Mouse (Mus musculus) midbrain, embryonic 12.5 days (tissue): ENCODE measurements around the gene Polr3c. TPM values are rescaled to one million over a fixed set of nuclear protein-coding genes. Genes with fewer than 3 reads are reported as not detected.
A peak's percentile ranks its signal among the peaks of the same experiment; 100 is the strongest.
"Not testable (repeated sequence)": the region's sequence is repeated elsewhere in the genome, so short reads cannot be mapped to it uniquely, and the experiment has no call there.

ENCODE experiments used
- ATAC-seq: fragments of 200-750 bp; cut with Nextera tagmentation; 2 replicates; pipeline ENCODE4 v1.8.0; 2017; ENCODE audit warnings: low read depth, moderate TSS enrichment, moderate library complexity; ENCODE audit not compliant: low FRiP score
- H3K27ac ChIP-seq: fragments of 300-500 bp; sonication (generic); replicated peaks from 2 replicates; pipeline ENCODE4 v1.5.1; 2016; ENCODE audit warnings: mild to moderate bottlenecking
- H3K27me3 ChIP-seq: fragments of 300-500 bp; sonication (generic); 2 replicates; pipeline ENCODE4 v1.6.1; 2016; ENCODE audit warnings: mild to moderate bottlenecking
- H3K36me3 ChIP-seq: fragments of 300-500 bp; sonication (generic); 2 replicates; pipeline ENCODE4 v1.6.1; 2016
- H3K4me1 ChIP-seq: fragments of 300-500 bp; sonication (generic); 2 replicates; pipeline ENCODE4 v1.6.1; 2016
- H3K4me2 ChIP-seq: fragments of 300-500 bp; sonication (generic); replicated peaks from 2 replicates; pipeline ENCODE4 v1.6.1; 2016; ENCODE audit warnings: mild to moderate bottlenecking, moderate library complexity
- H3K4me3 ChIP-seq: fragments of 300-500 bp; sonication (generic); 2 replicates; pipeline ENCODE4 v1.5.1; 2016; ENCODE audit warnings: mild to moderate bottlenecking
- H3K9ac ChIP-seq: fragments of 300-500 bp; sonication (generic); replicated peaks from 2 replicates; pipeline ENCODE4 v1.6.1; 2016; ENCODE audit warnings: mild to moderate bottlenecking, moderate library complexity
- H3K9me3 ChIP-seq: fragments of 300-500 bp; sonication (generic); 2 replicates; pipeline ENCODE4 v1.6.1; 2016; ENCODE audit warnings: mild to moderate bottlenecking
- WGBS: fragments of 180-500 bp; shearing (Covaris S2); methylation state at CpG from one replicate; pipeline ENCODE4 v1.1.7; 2016; 5-methylcytosine and 5-hydroxymethylcytosine counted together
- polyA plus RNA-seq: library from polyadenylated mRNA; unstranded; fragments of >200 nt; fragmentation: Nextera tagmentation; extraction: Ambion mirVana; gene quantifications from 2 replicates; pipeline ENCODE4 v1.2.1, GENCODE M21; 2016

Gene Polr3c
- 38.0 and 42.9 TPM in 2 replicates for polyA plus RNA-seq

DNA sequence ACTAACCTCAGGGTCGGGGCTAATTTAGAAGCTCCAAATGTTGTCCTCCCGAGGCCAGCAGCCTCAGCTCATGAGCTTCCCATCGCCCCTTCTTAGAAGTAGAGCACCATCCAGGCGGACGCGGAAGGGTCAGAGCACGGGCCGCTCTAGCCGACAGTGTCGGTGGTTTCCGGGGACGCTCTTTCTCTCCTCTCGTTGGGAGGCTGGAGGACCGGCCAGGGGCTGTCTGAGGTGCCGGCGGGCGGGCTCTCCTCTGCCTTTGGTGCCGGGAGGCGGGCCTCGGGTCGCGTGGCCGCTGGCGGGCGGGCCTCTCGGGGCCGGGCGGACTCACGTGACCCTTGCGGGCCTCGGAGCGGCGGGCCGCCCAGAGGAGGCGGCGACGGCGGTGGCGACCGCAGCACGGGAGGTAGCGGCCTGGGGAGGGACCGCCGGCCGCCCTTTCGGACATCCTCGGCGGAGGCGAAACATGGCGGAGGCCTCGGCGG lies at the start of gene Polr3c, which contains the start of gene Rnf115:
Gene Polr3c, minus strand, starts transcription at position 286 of the 485 bp plus-strand sequence.
Gene Rnf115, plus strand, starts transcription at position 322 of the 485 bp plus-strand sequence.
- Histone ChIP-seq H3K4me3 (peak within 1 kb of the TSS; percentile 92), H3K36me3 (peaks cover 19% of the 10 kb centered on the region), H3K9me3 (no peaks in the 10 kb centered on the region), H3K4me2 (peak within 1 kb of the TSS; percentile 69), H3K27me3 (no peaks in the 10 kb centered on the region), H3K9ac (peak within 1 kb of the TSS; percentile 90), H3K27ac (peak within 1 kb of the TSS; percentile 83), H3K4me1 (peaks cover 23% of the 10 kb centered on the region)
- under 1% methylated on average over 49 of the region's 52 CpGs for WGBS
- ATAC-seq, result peak; percentile 98

DNA sequence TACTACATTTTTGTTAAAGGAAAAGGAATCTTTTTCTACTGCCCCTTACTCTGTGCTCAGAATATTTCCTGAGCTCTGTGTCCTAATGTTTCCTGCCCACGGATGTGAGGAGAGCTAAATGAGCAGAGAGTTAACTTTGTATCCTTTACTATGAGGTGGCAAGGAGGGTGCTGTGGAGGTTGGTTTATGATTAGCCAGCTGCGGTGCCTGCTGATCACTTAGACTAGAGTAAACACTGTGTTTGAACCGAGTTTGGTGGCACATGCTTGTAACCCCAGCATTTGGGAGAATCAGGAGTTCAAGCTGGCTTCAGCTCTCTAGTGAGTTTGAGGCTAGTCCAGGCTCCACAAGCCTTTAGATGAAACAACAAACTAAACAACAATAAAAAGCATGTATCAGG lies 49.7 kb upstream of the Polr3c start:
- WGBS, result 89% methylated on average over 3 of the region's 3 CpGs

DNA sequence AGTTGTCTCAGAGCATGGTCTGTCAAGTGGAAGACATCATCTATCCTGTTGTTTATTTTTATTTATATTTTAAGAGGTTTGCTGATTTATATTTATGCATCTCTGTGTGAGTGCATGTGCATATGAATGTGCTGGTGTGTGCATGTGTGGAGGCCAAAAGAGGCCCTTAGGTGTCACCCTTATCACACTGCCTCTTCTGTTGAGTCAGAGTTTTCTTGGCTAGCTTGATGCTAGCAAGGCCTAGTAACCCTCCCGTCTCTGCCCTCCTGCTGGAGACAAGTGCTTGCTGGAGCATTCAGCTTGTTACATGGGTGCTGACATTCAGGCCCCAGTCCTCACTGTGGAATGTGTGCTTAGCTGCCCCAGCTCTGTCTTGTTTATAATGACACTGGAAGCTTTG lies 45.5 kb upstream of the Polr3c start:
- no peaks in the 10 kb centered on the region for H3K27me3 ChIP-seq
- no peaks in the 10 kb centered on the region for H3K4me1 ChIP-seq
- H3K9me3 ChIP-seq, result no peaks in the 10 kb centered on the region
- ATAC-seq, result no peak
- peaks cover 3% of the 10 kb centered on the region; the same call in 1 of the 2 replicates for H3K36me3 ChIP-seq
- no peak overlapping the region for H3K4me2 ChIP-seq
- WGBS, result 67% methylated on average over 1 of the region's 1 CpGs
- H3K27ac ChIP-seq, result no peak overlapping the region
- no peak overlapping the region for H3K4me3 ChIP-seq
- no peak overlapping the region for H3K9ac ChIP-seq

More for the DNA sequence above, 49.7 kb upstream of the Polr3c start:
- Histone ChIP-seq H3K4me2 (no peak overlapping the region), H3K27ac (no peak overlapping the region), H3K4me1 (no peaks in the 10 kb centered on the region), H3K36me3 (peaks cover 4% of the 10 kb centered on the region; the same call in 1 of the 2 replicates), H3K9me3 (no peaks in the 10 kb centered on the region), H3K4me3 (no peak overlapping the region), H3K9ac (no peak overlapping the region), H3K27me3 (no peaks in the 10 kb centered on the region)
- ATAC-seq, result no peak

DNA sequence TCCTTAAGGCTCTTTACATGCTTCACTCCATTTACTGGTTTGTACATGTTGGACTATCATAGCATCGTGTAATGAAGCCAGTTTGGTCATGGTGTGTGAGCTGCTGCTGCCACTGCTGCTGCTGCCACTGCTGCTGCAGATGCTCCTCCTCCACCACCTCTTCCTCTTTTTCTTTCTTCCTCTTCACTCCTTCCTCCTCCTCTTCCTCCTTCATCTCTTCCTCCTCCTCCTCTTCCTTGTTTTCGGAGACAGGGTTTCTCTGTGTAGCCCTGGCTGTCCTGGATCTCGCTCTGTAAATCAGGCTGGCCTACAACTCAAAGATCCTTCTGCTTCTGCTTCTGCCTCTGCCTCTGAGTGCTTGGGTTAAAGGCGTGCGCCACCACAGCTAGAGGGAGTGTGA lies 42.5 kb upstream of the Polr3c start:
- Histone ChIP-seq H3K4me1 (no peaks in the 10 kb centered on the region), H3K27me3 (no peaks in the 10 kb centered on the region), H3K4me2 (no peak overlapping the region), H3K36me3 (no peaks in the 10 kb centered on the region), H3K27ac (no peak overlapping the region), H3K9me3 (no peaks in the 10 kb centered on the region), H3K4me3 (no peak overlapping the region), H3K9ac (no peak overlapping the region)
- no peak for ATAC-seq
- 92% methylated on average over 5 of the region's 5 CpGs for WGBS

DNA sequence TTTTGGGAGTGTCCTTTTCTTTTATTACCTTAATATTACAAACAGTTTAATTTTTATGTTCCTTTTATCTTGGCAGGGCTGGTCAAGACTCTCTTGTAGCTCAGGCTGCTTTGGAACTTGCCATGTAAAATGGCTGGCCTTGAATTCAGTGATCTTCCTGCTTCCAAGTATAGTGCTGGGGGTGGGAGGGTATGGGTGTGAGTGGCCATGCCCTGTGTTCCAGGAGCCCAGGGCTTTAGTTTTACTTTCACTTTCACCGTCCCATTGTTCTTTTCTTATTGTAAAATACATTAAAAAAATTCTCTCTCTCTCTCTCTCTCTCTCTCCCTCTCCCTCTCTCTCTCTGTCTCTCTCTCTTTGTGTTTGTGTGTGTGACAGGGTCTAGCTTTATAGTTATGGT lies 37.1 kb upstream of the Polr3c start:
- Histone ChIP-seq H3K9me3 (no peaks in the 10 kb centered on the region), H3K27me3 (no peaks in the 10 kb centered on the region), H3K36me3 (no peaks in the 10 kb centered on the region), H3K4me2 (no peak overlapping the region), H3K4me3 (no peak overlapping the region), H3K4me1 (no peaks in the 10 kb centered on the region), H3K27ac (no peak overlapping the region), H3K9ac (no peak overlapping the region)
- ATAC-seq, result no peak
- WGBS, result 85% methylated on average over 1 of the region's 1 CpGs

DNA sequence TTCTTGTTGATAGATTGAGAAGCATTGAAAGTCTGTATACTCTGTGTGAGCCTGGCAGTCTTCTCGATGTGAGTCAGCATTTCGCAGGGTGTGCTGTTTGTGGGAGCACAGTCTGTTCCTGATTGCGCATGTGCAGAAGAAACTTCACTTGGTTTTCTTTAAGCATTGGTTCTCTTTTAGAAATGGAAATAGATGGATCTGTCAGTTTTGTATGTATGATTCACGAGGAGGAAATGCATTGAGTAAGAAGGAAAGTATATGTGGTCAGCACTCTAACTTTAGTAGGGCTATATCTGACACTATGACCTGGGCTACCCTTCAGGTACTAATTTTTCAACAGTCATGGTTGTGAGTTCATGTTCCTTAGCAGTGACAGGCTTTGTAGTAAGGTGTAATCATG lies 32.3 kb upstream of the Polr3c start:
- ATAC-seq, result no peak
- Histone ChIP-seq H3K9ac (no peak overlapping the region), H3K27me3 (no peaks in the 10 kb centered on the region), H3K4me1 (no peaks in the 10 kb centered on the region), H3K4me2 (no peak overlapping the region), H3K36me3 (no peaks in the 10 kb centered on the region), H3K9me3 (no peaks in the 10 kb centered on the region), H3K4me3 (no peak overlapping the region), H3K27ac (no peak overlapping the region)
- WGBS, result 94% methylated on average over 4 of the region's 4 CpGs

DNA sequence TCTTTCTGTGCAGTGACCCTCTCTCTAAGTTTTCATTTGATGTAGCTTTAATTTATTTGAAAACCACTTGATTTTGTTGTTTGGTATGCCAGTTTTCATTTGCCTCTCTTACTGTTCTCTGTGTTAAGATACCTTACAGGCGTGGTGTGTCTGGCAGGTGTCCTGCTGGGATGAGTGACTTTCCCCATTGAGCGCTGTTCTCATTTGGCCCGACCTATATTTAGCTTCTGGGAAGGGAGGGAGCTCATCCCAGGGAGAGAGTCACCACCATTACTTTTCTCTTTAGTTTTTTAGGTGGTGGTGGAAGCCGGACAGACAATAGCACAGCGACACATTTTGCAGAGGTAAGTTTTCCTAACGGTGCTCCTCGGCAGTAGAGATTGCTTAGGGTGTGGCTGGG lies 30.3 kb upstream of the Polr3c start:
- 63% methylated on average over 7 of the region's 7 CpGs for WGBS

DNA sequence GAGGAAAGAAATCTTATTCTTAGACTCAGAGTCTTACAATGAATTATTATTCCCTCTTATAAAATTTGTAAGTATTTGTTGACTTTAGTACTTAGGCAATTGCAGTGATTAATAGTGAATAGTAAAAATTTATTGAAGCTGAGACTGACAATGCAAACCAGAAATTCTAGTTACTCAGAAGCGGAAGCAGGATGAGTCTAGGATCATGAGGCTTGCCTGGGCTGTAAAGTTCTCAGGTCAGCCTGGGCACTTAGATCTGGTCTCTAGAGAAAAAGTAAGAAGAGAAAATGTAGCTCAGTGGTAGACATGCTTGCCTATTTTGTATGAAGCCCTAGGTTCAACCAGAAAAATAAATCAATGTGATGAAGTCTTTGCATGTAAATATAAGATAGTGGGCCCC lies 28.5 kb upstream of the Polr3c start:
- no peaks in the 10 kb centered on the region for H3K9me3 ChIP-seq
- no peak for ATAC-seq
- no peaks in the 10 kb centered on the region for H3K27me3 ChIP-seq
- H3K4me1 ChIP-seq, result no peaks in the 10 kb centered on the region
- no peak overlapping the region for H3K27ac ChIP-seq
- no peak overlapping the region for H3K4me3 ChIP-seq
- H3K9ac ChIP-seq, result no peak overlapping the region
- H3K36me3 ChIP-seq, result no peaks in the 10 kb centered on the region
- no peak overlapping the region for H3K4me2 ChIP-seq
- WGBS, result 95% methylated on average over 1 of the region's 1 CpGs

More for the DNA sequence above, 30.3 kb upstream of the Polr3c start:
- Histone ChIP-seq H3K4me1 (no peaks in the 10 kb centered on the region), H3K9me3 (no peaks in the 10 kb centered on the region), H3K36me3 (no peaks in the 10 kb centered on the region), H3K27ac (no peak overlapping the region), H3K9ac (no peak overlapping the region), H3K27me3 (no peaks in the 10 kb centered on the region), H3K4me3 (no peak overlapping the region), H3K4me2 (no peak overlapping the region)
- ATAC-seq, result no peak

DNA sequence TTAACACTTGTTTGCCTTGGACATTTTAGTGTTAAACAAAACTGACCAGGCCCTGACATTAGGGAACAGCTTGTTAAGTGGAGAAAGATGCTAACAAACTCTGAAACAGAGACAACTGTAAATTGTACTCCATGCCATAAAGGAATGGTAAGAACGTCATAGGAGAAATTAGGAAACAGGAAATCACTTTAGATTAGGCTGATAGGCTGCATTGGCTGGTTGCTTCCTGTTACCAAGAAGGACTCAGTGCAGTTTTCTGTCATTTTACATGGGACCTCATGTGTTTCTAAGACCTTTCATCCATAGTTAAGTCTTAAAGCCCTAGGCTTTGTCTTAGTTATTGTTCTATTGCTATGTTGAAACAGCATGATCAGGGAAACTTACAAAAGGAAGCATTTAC lies 19.4 kb upstream of the Polr3c start:
- no peaks in the 10 kb centered on the region for H3K36me3 ChIP-seq
- H3K9me3 ChIP-seq, result no peaks in the 10 kb centered on the region
- H3K4me3 ChIP-seq, result no peak overlapping the region
- no peaks in the 10 kb centered on the region for H3K27me3 ChIP-seq
- H3K9ac ChIP-seq, result no peak overlapping the region
- H3K4me2 ChIP-seq, result no peak overlapping the region
- WGBS, result 92% methylated on average over 1 of the region's 1 CpGs
- ATAC-seq, result no peak
- H3K27ac ChIP-seq, result no peak overlapping the region
- no peaks in the 10 kb centered on the region for H3K4me1 ChIP-seq

DNA sequence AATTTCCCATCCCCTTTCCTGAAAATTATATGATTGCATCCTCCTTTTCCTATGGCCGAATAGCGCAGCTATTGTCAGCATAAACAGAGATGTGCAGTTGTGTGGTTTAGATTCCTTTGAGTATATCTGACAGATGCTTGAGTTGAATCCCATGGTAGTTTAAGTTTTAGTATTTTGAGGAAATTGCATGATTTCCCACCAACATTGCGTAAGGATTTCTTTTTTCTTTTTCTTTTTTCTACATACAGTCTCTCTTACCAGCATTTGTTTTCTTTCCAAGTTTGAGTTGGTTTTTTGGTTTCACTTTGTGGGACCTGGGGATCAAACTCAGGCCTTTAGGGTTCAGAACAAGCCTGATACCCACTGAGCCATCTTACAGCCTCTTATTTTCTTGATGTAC lies 16.9 kb upstream of the Polr3c start:
- WGBS, result 97% methylated on average over 3 of the region's 3 CpGs
- Histone ChIP-seq H3K27ac (no peak overlapping the region), H3K4me2 (no peak overlapping the region), H3K27me3 (no peaks in the 10 kb centered on the region), H3K36me3 (no peaks in the 10 kb centered on the region), H3K4me1 (no peaks in the 10 kb centered on the region), H3K4me3 (no peak overlapping the region), H3K9ac (no peak overlapping the region), H3K9me3 (no peaks in the 10 kb centered on the region)
- no peak for ATAC-seq

DNA sequence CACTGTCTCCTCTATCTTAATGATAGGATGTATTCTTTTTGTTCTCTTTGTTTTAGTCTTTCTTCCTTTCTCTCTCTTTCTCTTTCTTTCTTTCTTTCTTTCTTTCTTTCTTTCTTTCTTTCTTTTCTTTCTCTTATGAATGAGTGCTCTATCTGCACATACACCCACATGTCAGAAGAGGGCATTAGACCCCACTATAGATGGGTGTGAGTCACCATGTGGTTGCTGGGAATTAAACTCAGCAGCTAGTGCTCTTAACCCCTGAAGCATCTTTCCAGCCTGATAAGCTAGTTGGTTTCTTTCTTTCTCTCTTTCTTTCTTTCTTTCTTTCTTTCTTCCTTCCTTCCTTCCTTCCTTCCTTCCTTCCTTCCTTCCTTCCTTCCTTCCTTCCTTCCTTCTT lies 12.9 kb upstream of the Polr3c start:
- not testable (repeated sequence) for H3K4me2 ChIP-seq, H3K27me3 ChIP-seq, H3K9ac ChIP-seq, H3K36me3 ChIP-seq, H3K4me3 ChIP-seq, H3K4me1 ChIP-seq, H3K9me3 ChIP-seq, H3K27ac ChIP-seq, ATAC-seq

DNA sequence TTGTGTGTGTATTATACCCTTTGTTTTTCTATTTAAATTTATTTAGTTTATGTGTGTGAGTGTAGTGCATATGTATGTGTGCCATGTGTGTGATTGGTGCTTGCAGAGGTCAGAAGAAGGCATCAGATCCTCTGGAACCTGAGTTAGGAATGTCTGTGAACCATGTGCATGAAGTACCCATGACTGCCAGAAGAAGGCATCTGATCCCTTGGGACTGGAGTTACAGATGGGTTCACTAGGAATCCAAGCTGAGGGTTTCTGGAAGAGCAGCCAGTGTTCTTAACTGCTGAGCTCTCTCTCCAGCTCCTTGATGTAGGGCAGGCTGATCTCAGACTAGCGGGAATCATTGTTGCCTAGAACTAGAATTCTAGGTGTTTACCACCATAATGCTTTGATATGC lies 10.6 kb upstream of the Polr3c start:
- Histone ChIP-seq H3K9me3 (no peaks in the 10 kb centered on the region), H3K27ac (no peak overlapping the region), H3K4me3 (no peak overlapping the region), H3K9ac (no peak overlapping the region), H3K4me2 (no peak overlapping the region), H3K36me3 (no peaks in the 10 kb centered on the region), H3K4me1 (peaks cover 8% of the 10 kb centered on the region; the same call in 1 of the 2 replicates), H3K27me3 (no peaks in the 10 kb centered on the region)
- ATAC-seq, result no peak
- WGBS, result 90% methylated on average over 1 of the region's 1 CpGs
